Mouse (Mus musculus) lung, postnatal 14 days (tissue): ENCODE results near the gene Gm49355.
A peak's percentile ranks its signal among the peaks of the same experiment; 100 is the strongest.
"Not testable (repeated sequence)": the region's sequence is repeated elsewhere in the genome, so short reads cannot be mapped to it uniquely, and the experiment has no call there.

Experiments used
- DNase-seq: peaks from one replicate; pipeline ENCODE4 v3.0.0; 2021

The Gm49355 gene

GRCm38 (mm10) chr14:12283641-12284040 is at the start of gene Gm49355:
Gm49355 (plus strand) TSS chr14:12283976.
- no peak for DNase-seq

- DNase-seq: no peak
Measured at GRCm38 (mm10) chr14:12243726-12244125, 40.0 kb upstream of the Gm49355 start.

GRCm38 (mm10) chr14:12276031-12276430 is 7.7 kb upstream of the Gm49355 start:
- no peak for DNase-seq

- peak; percentile 87 for DNase-seq
Measured at GRCm38 (mm10) chr14:12284141-12284912, 551 bp downstream of the Gm49355 start, which contains the start of gene 3830406C13Rik. 3830406C13Rik (plus strand) TSS chr14:12284173.

GRCm38 (mm10) chr14:12289747-12290146 is 6.0 kb downstream of the Gm49355 start:
- not testable (repeated sequence) for DNase-seq

- DNase-seq: no peak
Measured at GRCm38 (mm10) chr14:12296391-12296790, 12.6 kb downstream of the Gm49355 start.

GRCm38 (mm10) chr14:12299171-12299570 is 15.4 kb downstream of the Gm49355 start:
- DNase-seq: no peak

- no peak for DNase-seq
Measured at GRCm38 (mm10) chr14:12299654-12300053, 15.9 kb downstream of the Gm49355 start.

GRCm38 (mm10) chr14:12300275-12300674 is 16.5 kb downstream of the Gm49355 start:
- no peak for DNase-seq

- DNase-seq: peak; percentile 8
Measured at GRCm38 (mm10) chr14:12300677-12301076, 16.9 kb downstream of the Gm49355 start.

GRCm38 (mm10) chr14:12303106-12303505 is 19.3 kb downstream of the Gm49355 start:
- no peak for DNase-seq

- DNase-seq: no peak
Measured at GRCm38 (mm10) chr14:12333622-12334021, 49.8 kb downstream of the Gm49355 start.

GRCm38 (mm10) chr14:12334925-12335324 is 51.1 kb downstream of the Gm49355 start:
- no peak for DNase-seq

- no peak for DNase-seq
Measured at GRCm38 (mm10) chr14:12337421-12337997, 53.7 kb downstream of the Gm49355 start.

GRCm38 (mm10) chr14:12337998-12338809 is 54.4 kb downstream of the Gm49355 start:
- DNase-seq: no peak

GRCm38 (mm10) chr14:12338811-12339565 is 55.2 kb downstream of the Gm49355 start:
- no peak for DNase-seq

GRCm38 (mm10) chr14:12340238-12341074 is 56.7 kb downstream of the Gm49355 start:
- DNase-seq: no peak

- no peak for DNase-seq
Measured at GRCm38 (mm10) chr14:12341075-12341788, 57.5 kb downstream of the Gm49355 start.

- DNase-seq: no peak
Measured at GRCm38 (mm10) chr14:12341789-12342457, 58.1 kb downstream of the Gm49355 start.

- no peak for DNase-seq
Measured at GRCm38 (mm10) chr14:12342458-12343131, 58.8 kb downstream of the Gm49355 start.
